Mouse (Mus musculus): Measurements from ENCODE around the gene Krt7.

- TF ChIP-seq CTCF (IDR thresholded peaks at IDR 0.05; ENCODE audit: extremely low read depth, insufficient read depth, insufficient read length, insufficient replicate concordance) = no peak
- TF ChIP-seq POLR2A (IDR thresholded peaks at IDR 0.05; ENCODE audit: low read depth, low read length) = no peak
These were observed 48.4 kb downstream of the Krt7 start for GRCm38 (mm10) chr15:101459283-101459682.

All from spleen, adult 2 months (tissue).